Mouse (Mus musculus): ENCODE data around the gene Nodal. TPM values are rescaled to one million over a fixed set of nuclear protein-coding genes. Genes with fewer than 3 reads are reported as not detected.

The Nodal gene
- polyA plus RNA-seq, 1 experiment from 2014 or later = 0.24 TPM

Other genes with a start within 250 kb of the Nodal start
- 0.16 and 0.25 TPM in 2 replicates for gene Tbata, start 246.0 kb upstream of the Nodal start, polyA plus RNA-seq (2016; fragmentation: Nextera tagmentation; extraction: Ambion mirVana)
- gene Adamts14, start 144.5 kb upstream of the Nodal start, polyA plus RNA-seq (2016; fragmentation: Nextera tagmentation; extraction: Ambion mirVana) = 0.26 and 0.43 TPM in 2 replicates
- gene Prf1, start 120.1 kb upstream of the Nodal start, polyA plus RNA-seq (2016; fragmentation: Nextera tagmentation; extraction: Ambion mirVana) = not detected in 2 replicates
- gene Pald1, start 34.4 kb upstream of the Nodal start, polyA plus RNA-seq (2016; fragmentation: Nextera tagmentation; extraction: Ambion mirVana) = 35.7 and 40.3 TPM in 2 replicates
- 76.8 and 86.0 TPM in 2 replicates for gene Eif4ebp2, start 34.7 kb downstream of the Nodal start, polyA plus RNA-seq (2016; fragmentation: Nextera tagmentation; extraction: Ambion mirVana)
- 9.8 and 13.5 TPM in 2 replicates for gene Lrrc20, start 57.8 kb downstream of the Nodal start, polyA plus RNA-seq (2016; fragmentation: Nextera tagmentation; extraction: Ambion mirVana)
- gene Npffr1, start 177.5 kb downstream of the Nodal start, polyA plus RNA-seq (2016; fragmentation: Nextera tagmentation; extraction: Ambion mirVana) = 0.09 and 0.19 TPM in 2 replicates
- 293 and 337 TPM in 2 replicates for gene Ppa1, start 230.6 kb downstream of the Nodal start, polyA plus RNA-seq (2016; fragmentation: Nextera tagmentation; extraction: Ambion mirVana)